ENCODE assay signal across 14 mouse cellular contexts in genomic region chr10:61336592-61336991, GRCm38 (mm10). TPM values are rescaled to one million over a fixed set of nuclear protein-coding genes. Genes with fewer than 3 reads are reported as not detected.
"Had no signal": no experiment of that assay in that cellular context is flagged by ENCODE, and none has a peak within 500 bp of the region (broad histone marks: within the 10 kb centered on the region; RNA-seq: fewer than 3 reads in every experiment).

No protein-coding gene starts in this region.

- H3K9me3 ChIP-seq: limb, embryonic 15.5 days; liver, embryonic 12.5 days; neural tube, embryonic 15.5 days had no signal

- H3K27ac ChIP-seq: left cerebral cortex, adult 2 months; limb, embryonic 15.5 days; liver, embryonic 12.5 days; macrophage; neural tube, embryonic 15.5 days had no signal

- H3K27me3 ChIP-seq: limb, embryonic 15.5 days; liver, embryonic 12.5 days; neural tube, embryonic 15.5 days had no signal

- H3K9ac ChIP-seq: limb, embryonic 15.5 days; liver, embryonic 12.5 days; lung, embryonic 14.5 days; neural tube, embryonic 15.5 days had no signal

- H3K4me1 ChIP-seq: limb, embryonic 15.5 days; liver, embryonic 12.5 days had no signal

- H3K4me3 ChIP-seq: left cerebral cortex, adult 2 months; limb, embryonic 15.5 days; liver, embryonic 12.5 days; megakaryocyte, embryonic 14.5 days; neural tube, embryonic 15.5 days had no signal

- H3K4me2 ChIP-seq: limb, embryonic 15.5 days; liver, embryonic 12.5 days; lung, embryonic 14.5 days; neural tube, embryonic 15.5 days had no signal

- ATAC-seq: liver, embryonic 12.5 days had no signal

RNA-seq across cellular contexts. Expression of gene Prf1, which starts 39.0 kb away (rescaled TPM):
- total RNA-seq: layer of hippocampus, postnatal 25 days; left cerebral cortex, adult 2 months; left cerebral cortex, postnatal 25 days had no signal
- polyA plus RNA-seq: kidney, embryonic 14.5 days; limb, embryonic 11.5 days; liver, embryonic 12.5 days; lung, embryonic 14.5 days; macrophage; midbrain, embryonic 16.5 days; neural tube, embryonic 11.5 days; neural tube, embryonic 15.5 days; stomach, embryonic 16.5 days had no signal
